Mouse (Mus musculus): ENCODE results near the gene Cnot8. TPM values are rescaled to one million over a fixed set of nuclear protein-coding genes. Genes with fewer than 3 reads are reported as not detected.

Cnot8 gene
- total RNA-seq, 2 experiments from 2014 or later = 36.3 to 37.4 TPM

- DNase-seq = no peak
Observed at GRCm38 (mm10) chr11:58165072-58165471, 61.1 kb downstream of the Cnot8 start.

- no peak for DNase-seq
Observed at GRCm38 (mm10) chr11:58167822-58168166, 63.8 kb downstream of the Cnot8 start.

Other genes starting within 250 kb of the Cnot8 start
- gene Larp1, start 95.1 kb upstream of the Cnot8 start, total RNA-seq (2021) = 10 to 100 TPM; 57.8 to 59.9 TPM
- gene Gm12248, start 11.0 kb upstream of the Cnot8 start, total RNA-seq (2021) = not detected
- 10 to 100 TPM in 1 of 2 experiments, 1 to 10 TPM in 1; 8.7 to 10.0 TPM for gene Gemin5, start 64.4 kb downstream of the Cnot8 start, total RNA-seq (2021)
- 10 to 100 TPM; 51.2 to 53.4 TPM for gene Mrpl22, start 67.5 kb downstream of the Cnot8 start, total RNA-seq (2021)
- 10 to 100 TPM in 1 of 2 experiments, 1 to 10 TPM in 1; 9.2 to 33.3 TPM for gene Igtp, start 95.4 kb downstream of the Cnot8 start, total RNA-seq (2021)
- gene Irgm2, start 95.5 kb downstream of the Cnot8 start, total RNA-seq (2021) = 10 to 100 TPM; 10.0 to 30.3 TPM
- gene 4930438A08Rik, start 170.6 kb downstream of the Cnot8 start, total RNA-seq (2021) = not detected
- 1 to 10 TPM; 2.5 to 4.4 TPM for gene Zfp692, start 202.9 kb downstream of the Cnot8 start, total RNA-seq (2021)
- 10 to 100 TPM; 35.2 to 42.4 TPM for gene Zfp672, start 226.2 kb downstream of the Cnot8 start, total RNA-seq (2021)
- 10 to 100 TPM; 27.7 to 30.0 TPM for gene Sh3bp5l, start 226.6 kb downstream of the Cnot8 start, total RNA-seq (2021)

Data from heart, adult 18-20 months (tissue).